Mouse (Mus musculus) kidney, embryonic 14.5 days (tissue): Measurements from ENCODE around the gene Arpc5. TPM values are rescaled to one million over a fixed set of nuclear protein-coding genes. Genes with fewer than 3 reads are reported as not detected.

ENCODE experiments used
- ATAC-seq: fragments of 200-750 bp; cut with Nextera tagmentation; 2 replicates; pipeline ENCODE4 v1.8.0; 2017; ENCODE audit warnings: moderate number of reproducible peaks, mild to moderate bottlenecking, moderate TSS enrichment, moderate library complexity; ENCODE audit not compliant: low FRiP score, low TSS enrichment
- H3K27ac ChIP-seq: fragments of 300-500 bp; sonication (generic); 2 replicates; pipeline ENCODE4 v1.5.1; 2014; ENCODE audit warnings: low read depth, mild to moderate bottlenecking, low read length, moderate library complexity, mixed read lengths
- H3K27me3 ChIP-seq: fragments of 300-500 bp; sonication (generic); 2 replicates; pipeline ENCODE4 v1.6.1; 2014; ENCODE audit warnings: mild to moderate bottlenecking, low read length; ENCODE audit not compliant: control insufficient read depth, insufficient read depth
- H3K36me3 ChIP-seq: fragments of 300-500 bp; sonication (generic); 2 replicates; pipeline ENCODE4 v1.6.1; 2014; ENCODE audit warnings: low read length, mixed read lengths; ENCODE audit not compliant: control insufficient read depth, insufficient read depth
- H3K4me1 ChIP-seq: fragments of 300-500 bp; sonication (generic); 2 replicates; pipeline ENCODE4 v1.6.1; 2014; ENCODE audit warnings: low read length, mixed read lengths; ENCODE audit not compliant: control insufficient read depth, insufficient read depth
- H3K4me2 ChIP-seq: fragments of 300-500 bp; sonication (generic); replicated peaks from 2 replicates; pipeline ENCODE4 v1.6.1; 2014; ENCODE audit warnings: low read depth, mild to moderate bottlenecking, low read length
- H3K4me3 ChIP-seq: fragments of 300-500 bp; sonication (generic); 2 replicates; pipeline ENCODE4 v1.5.1; 2014; ENCODE audit warnings: mild to moderate bottlenecking, low read length
- H3K9ac ChIP-seq: fragments of 300-500 bp; sonication (generic); 2 replicates; pipeline ENCODE4 v1.6.1; 2014; ENCODE audit warnings: low read depth, mild to moderate bottlenecking, low read length, moderate library complexity
- H3K9me3 ChIP-seq: fragments of 300-500 bp; sonication (generic); 2 replicates; pipeline ENCODE4 v1.6.1; 2016; ENCODE audit warnings: low read length; ENCODE audit not compliant: control insufficient read depth
- WGBS: fragments of 180-500 bp; shearing (Covaris S2); extraction: QIAGEN DNeasy Blood & Tissue Kit; methylation state at CpG from one replicate; pipeline ENCODE4 v1.1.7; 2014; 5-methylcytosine and 5-hydroxymethylcytosine counted together
- polyA plus RNA-seq: library from polyadenylated mRNA; unstranded; fragments of >200 nt; fragmentation: Nextera tagmentation; extraction: Ambion mirVana; gene quantifications from 2 replicates; pipeline ENCODE4 v1.2.1, GENCODE M21; 2014

Arpc5 gene
- 228 and 240 TPM in 2 replicates for polyA plus RNA-seq

DNA sequence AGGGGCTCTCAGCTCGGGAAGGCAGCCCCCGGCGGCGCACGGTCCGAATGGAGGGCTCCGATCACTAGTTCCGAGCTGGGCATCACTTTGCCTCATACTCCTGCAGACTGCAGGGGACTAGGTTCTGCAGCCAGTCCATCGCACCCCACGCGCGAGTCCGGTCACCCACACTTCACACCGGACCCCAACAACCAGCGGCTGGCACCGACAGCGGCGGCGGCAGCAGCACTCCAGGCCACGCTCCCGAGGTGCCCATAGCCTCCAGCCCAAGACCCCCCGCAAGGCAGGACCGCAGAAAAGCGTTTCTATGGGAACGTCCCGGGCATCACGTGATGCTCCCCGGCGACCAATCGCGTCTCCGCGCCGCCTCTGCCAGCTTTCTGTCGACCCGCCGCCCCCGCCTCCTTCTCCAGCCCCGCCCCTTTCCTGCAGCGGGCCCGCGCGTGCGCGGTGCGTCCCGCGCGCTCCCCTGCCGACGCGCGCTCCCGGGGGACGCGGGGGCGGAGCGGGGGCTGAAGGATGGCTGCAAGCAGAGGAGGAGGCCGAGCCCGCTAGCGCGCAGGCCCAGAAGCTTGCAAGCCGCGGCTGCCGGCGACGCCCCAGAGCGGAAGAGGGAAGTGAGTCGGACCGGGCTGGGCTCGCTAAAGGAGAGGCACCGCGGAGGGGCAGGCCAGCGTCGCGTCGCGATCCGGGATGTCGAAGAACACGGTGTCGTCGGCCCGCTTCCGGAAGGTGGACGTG is at the start of gene Arpc5, which contains the start of gene Rgl1:
Arpc5 (plus strand) TSS at position 511 of the 741 bp plus-strand sequence.
Rgl1 (minus strand) TSS at position 320 of the 741 bp plus-strand sequence.
- Histone ChIP-seq H3K36me3 (peaks cover 16% of the 10 kb centered on the region), H3K27ac (peak within 1 kb of the TSS; percentile 59), H3K4me1 (no peaks in the 10 kb centered on the region), H3K9me3 (no peaks in the 10 kb centered on the region), H3K4me3 (peak within 1 kb of the TSS; percentile 71), H3K4me2 (peak within 1 kb of the TSS; percentile 92), H3K9ac (peak within 1 kb of the TSS; percentile 84), H3K27me3 (peaks cover 3% of the 10 kb centered on the region; the same call in 1 of the 2 replicates)
- under 1% methylated on average over 79 of the region's 86 CpGs for WGBS
- peak; percentile 97 for ATAC-seq

DNA sequence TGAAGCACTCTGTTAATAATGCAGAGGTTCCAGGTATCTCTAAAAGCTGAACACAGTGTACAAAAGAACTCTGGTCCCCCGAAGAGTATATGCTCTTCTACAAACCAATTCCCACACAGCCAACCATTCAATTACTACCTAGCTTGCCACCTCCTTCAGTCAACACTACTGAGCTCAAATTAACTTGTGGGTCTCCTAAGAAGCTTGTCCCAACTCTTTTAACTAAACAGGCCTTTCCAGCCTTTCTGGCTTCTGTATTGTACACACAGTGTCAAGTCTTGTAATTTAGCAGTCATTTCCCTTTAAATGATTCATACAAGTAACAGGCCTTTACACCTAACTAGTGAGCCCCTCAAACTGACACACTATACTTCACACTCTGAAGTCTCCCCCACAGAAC is 49.0 kb upstream of the Arpc5 start:
- WGBS, result 92% methylated on average over 1 of the region's 1 CpGs
- Histone ChIP-seq H3K36me3 (no peaks in the 10 kb centered on the region), H3K4me2 (no peak overlapping the region), H3K9me3 (no peaks in the 10 kb centered on the region), H3K4me1 (0 out of 2 replicates have a peak, but pooled peaks cover 4% of the 10 kb centered on the region), H3K4me3 (no peak overlapping the region), H3K27ac (no peak overlapping the region), H3K27me3 (no peaks in the 10 kb centered on the region), H3K9ac (no peak overlapping the region)
- ATAC-seq, result no peak

DNA sequence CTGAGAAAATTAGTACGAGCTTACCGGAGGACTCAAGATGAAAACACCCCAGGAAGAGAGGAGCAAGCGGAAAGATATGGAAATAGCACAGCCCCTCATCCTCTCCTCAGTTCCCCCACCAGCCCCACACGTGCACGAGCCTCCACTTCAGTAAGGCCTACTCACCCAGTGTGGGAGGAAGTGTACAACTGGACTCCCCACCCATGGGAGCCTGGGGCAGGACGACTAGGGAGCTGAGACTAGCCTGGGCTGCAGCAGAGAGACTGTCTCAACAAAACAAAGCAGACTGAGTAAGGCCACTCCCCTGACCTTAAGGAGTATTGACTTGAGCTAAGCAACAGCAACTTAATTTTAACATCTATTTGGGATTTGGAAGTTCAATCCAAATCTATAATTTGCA is 48.1 kb upstream of the Arpc5 start:
- no peaks in the 10 kb centered on the region for H3K36me3 ChIP-seq
- H3K27me3 ChIP-seq, result no peaks in the 10 kb centered on the region
- H3K4me2 ChIP-seq, result no peak overlapping the region

DNA sequence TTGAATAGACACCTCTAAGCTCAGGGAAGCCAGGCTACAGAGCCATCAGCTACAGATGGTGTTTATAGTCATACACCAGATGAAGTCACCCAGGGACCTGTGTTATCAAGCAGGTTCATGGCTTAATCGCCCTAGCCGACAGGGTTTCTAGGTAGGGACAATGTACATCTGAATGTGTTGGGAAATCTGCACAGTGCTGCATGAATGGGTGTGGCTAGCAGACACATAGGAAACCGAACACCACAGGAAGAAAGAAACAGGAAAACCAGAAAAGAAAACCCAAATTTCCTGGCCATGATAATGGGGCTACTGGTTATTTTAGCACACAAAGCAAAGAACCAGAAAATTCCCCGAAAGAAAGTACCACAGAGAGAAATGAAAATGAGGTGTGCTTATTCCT is 45.4 kb upstream of the Arpc5 start:
- no peak overlapping the region for H3K4me3 ChIP-seq

More for the DNA sequence above, 48.1 kb upstream of the Arpc5 start:
- H3K4me3 ChIP-seq, result no peak overlapping the region
- 0 out of 2 replicates have a peak, but pooled peaks cover 4% of the 10 kb centered on the region for H3K4me1 ChIP-seq
- 57% methylated on average over 6 of the region's 6 CpGs for WGBS
- no peaks in the 10 kb centered on the region for H3K9me3 ChIP-seq
- no peak overlapping the region for H3K9ac ChIP-seq
- no peak for ATAC-seq
- no peak overlapping the region for H3K27ac ChIP-seq

DNA sequence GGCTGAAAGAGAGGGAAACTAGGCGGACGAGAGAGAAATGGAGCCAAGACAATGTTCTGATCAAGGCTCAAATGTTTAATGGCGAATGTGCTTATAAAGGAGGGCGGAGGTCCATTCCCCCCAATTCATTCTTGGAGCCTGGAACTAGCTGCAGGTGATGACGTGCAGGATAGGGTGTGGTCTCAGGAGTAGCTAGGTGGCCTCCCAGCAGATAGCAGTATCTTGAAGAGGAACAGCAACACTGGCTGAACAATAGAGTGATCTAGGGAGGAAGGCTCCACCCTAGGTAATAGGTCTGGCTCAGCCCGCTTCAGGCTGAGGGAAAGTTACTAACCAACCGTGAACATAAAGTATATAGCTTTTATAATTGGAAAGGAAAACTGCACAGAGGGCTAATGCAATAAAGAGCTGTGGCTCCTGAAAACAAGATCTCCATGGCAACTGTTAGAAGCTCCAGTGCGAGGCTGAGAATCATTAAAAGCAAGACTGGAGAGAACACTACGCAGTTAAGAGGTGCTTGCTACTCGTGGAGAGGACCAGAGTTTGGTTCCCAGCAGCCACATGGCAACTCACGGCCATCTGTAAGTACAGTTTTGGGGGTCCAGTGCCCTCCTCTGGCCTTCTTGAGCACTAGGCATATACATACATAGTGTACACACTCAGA is 44.7 kb upstream of the Arpc5 start:
- Histone ChIP-seq H3K4me1 (0 out of 2 replicates have a peak, but pooled peaks cover 4% of the 10 kb centered on the region), H3K27ac (no peak overlapping the region), H3K36me3 (no peaks in the 10 kb centered on the region), H3K9me3 (no peaks in the 10 kb centered on the region), H3K9ac (no peak overlapping the region), H3K4me3 (no peak overlapping the region), H3K27me3 (no peaks in the 10 kb centered on the region), H3K4me2 (no peak overlapping the region)
- 87% methylated on average over 11 of the region's 11 CpGs for WGBS
- ATAC-seq, result no peak

More for the DNA sequence above, 45.4 kb upstream of the Arpc5 start:
- 82% methylated on average over 4 of the region's 4 CpGs for WGBS
- Histone ChIP-seq H3K27ac (no peak overlapping the region), H3K36me3 (no peaks in the 10 kb centered on the region), H3K9ac (no peak overlapping the region), H3K9me3 (no peaks in the 10 kb centered on the region), H3K4me2 (no peak overlapping the region), H3K4me1 (0 out of 2 replicates have a peak, but pooled peaks cover 4% of the 10 kb centered on the region), H3K27me3 (no peaks in the 10 kb centered on the region)
- no peak for ATAC-seq

DNA sequence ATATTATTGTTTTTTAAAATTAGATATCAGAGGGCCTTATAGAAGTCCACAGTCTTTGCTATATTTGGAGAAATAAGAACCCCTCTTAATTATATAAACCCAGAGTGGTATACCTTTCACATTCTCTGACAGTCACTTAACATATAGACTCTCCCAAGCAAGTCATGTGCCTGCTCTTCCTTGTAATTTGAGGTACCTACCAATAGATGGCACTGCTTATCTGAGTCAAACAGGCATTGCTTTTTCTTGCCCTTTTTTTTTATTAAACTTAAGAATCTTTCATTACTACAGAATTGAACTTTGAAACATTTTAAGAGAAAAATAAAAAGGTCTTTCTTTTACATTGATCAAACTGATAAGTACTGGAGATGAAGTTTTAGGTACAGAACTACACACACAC is 42.1 kb upstream of the Arpc5 start:
- Histone ChIP-seq H3K4me2 (no peak overlapping the region), H3K27me3 (no peaks in the 10 kb centered on the region), H3K9ac (no peak overlapping the region), H3K27ac (no peak overlapping the region), H3K4me3 (no peak overlapping the region), H3K9me3 (no peaks in the 10 kb centered on the region), H3K4me1 (no peaks in the 10 kb centered on the region), H3K36me3 (no peaks in the 10 kb centered on the region)
- ATAC-seq, result no peak

DNA sequence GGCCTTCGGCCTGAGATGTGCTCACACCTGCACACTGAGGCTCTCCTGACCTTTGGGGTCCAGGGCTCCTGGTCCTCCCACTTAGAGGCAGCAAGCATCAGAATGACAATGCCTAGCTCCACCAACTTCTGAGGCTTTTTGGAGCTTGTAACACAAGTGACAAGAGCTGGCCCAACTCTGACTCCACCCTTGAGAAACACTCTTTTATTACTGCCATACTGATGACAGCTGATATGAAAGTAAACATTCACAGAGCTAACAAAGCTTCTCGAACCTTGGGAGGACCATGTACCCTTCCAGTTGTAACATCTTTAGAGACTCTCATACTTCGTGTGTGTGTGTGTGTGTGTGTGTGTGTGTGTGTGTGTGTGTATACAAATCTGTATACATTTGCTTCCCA is 40.2 kb upstream of the Arpc5 start:
- H3K27me3 ChIP-seq, result no peaks in the 10 kb centered on the region
- H3K9me3 ChIP-seq, result no peaks in the 10 kb centered on the region
- H3K4me1 ChIP-seq, result no peaks in the 10 kb centered on the region
- ATAC-seq, result no peak
- no peak overlapping the region for H3K4me2 ChIP-seq
- no peaks in the 10 kb centered on the region for H3K36me3 ChIP-seq
- 69% methylated on average over 3 of the region's 3 CpGs for WGBS
- no peak overlapping the region for H3K9ac ChIP-seq
- H3K27ac ChIP-seq, result no peak overlapping the region
- H3K4me3 ChIP-seq, result no peak overlapping the region

DNA sequence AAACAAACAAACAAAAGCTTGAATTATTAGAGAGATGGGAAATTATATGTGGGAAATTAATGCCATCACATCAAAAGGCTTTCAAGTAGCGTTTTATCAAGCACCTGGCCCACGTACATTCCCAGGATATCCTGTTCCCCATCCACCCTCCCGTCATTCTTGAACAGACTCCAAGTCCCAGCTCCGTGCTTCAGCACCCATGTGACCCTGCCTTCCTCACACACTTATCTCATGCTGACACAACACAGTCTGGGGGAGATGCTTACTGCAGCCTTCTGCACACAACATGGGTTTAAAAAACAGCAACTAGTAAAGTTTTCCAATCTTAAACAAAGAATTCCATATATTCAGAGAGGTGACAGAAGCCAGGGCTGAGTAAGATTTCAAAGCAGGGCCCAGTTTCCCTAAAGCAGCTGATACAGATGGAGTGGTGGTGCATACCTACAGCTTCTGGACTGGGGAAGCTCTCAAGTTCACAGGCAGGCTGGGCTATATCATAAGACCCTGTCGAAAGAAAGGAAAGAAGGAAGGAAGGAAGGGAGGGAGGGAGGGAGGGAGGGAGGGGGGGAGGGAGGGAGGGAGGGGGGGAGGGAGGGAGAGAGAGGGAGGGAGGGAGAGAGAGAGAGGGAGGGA is 38.6 kb upstream of the Arpc5 start:
- WGBS, result 40% methylated on average over 4 of the region's 5 CpGs
- no peak overlapping the region for H3K4me2 ChIP-seq

More for the DNA sequence above, 38.6 kb upstream of the Arpc5 start:
- Histone ChIP-seq H3K36me3 (no peaks in the 10 kb centered on the region), H3K4me3 (no peak overlapping the region), H3K27me3 (no peaks in the 10 kb centered on the region), H3K27ac (no peak overlapping the region), H3K4me1 (no peaks in the 10 kb centered on the region), H3K9ac (no peak overlapping the region), H3K9me3 (no peaks in the 10 kb centered on the region)
- ATAC-seq, result no peak
